Mouse (Mus musculus): ENCODE data around the gene Map3k13.
A peak's percentile ranks its signal among the peaks of the same experiment; 100 is the strongest.

The Map3k13 gene

GRCm38 (mm10) chr16:21854589-21855284 is 60.6 kb downstream of the Map3k13 start:
- DNase-seq = no peak

- no peak for DNase-seq
Measured at GRCm38 (mm10) chr16:21856134-21856533, 62.0 kb downstream of the Map3k13 start.

DNA sequence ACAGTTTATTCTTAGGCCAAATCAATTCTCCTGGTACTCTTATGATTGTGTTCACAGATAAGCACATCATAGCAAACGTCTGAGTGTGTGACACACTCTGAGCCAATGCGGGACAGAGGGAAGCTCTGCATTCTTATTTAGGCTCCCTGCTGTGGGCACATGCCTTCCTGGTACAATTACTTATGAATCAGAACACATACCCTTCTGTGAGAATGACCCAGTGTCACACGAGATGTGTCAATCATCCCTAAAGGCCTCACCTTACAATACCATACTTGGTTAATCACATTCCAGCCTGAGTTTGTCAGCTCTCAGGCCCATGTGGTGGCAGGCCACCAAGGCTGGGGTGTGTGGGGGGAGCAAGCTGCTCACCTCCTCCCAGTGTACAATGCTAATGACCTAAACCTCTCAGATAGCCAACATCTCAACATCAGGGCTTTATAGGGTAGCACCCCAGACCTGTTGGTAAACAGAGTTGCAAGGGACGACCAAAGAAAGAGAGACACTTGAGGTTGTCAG is 63.0 kb downstream of the Map3k13 start:
- no peak for DNase-seq

- DNase-seq = no peak
Measured at GRCm38 (mm10) chr16:21858163-21858562, 64.0 kb downstream of the Map3k13 start.

DNA sequence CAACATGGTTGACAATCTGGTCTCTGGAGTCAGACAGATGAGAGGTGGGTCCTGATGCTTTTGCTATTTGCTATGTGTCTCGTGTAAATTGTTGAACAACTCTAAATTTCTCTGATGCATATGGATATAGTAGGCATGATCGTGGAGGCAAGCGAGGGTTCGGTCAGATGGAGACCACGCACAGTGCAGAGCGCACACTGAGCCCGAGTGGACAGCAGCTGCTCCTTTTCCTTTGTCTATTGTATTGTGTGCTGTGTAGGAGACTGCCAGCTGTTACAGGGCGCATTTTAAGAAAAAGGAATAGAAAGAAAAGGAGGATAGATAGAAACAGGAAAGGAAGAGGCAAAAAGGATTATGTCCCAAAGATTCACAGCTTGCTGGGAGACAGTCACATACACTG is 64.7 kb downstream of the Map3k13 start:
- no peak for DNase-seq

DNA sequence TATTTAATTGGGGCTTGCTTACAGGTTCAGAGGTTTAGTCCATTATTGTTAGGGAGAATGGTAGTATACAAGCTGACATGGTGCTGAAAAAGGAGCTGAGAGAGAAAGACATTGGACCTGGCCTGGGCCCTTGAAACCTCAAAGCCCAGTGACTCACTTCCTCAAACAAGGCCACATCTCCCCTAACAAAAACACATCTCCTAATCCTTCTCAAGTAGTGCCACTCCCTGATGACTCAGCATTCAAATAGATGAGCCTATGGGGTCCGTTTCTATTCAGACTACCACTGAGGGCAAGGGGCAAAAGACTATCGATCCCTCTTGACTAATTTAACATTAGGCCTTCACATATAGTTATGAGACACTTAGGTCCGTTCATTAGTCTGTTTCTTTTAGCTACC is 68.3 kb downstream of the Map3k13 start:
- no peak for DNase-seq

DNA sequence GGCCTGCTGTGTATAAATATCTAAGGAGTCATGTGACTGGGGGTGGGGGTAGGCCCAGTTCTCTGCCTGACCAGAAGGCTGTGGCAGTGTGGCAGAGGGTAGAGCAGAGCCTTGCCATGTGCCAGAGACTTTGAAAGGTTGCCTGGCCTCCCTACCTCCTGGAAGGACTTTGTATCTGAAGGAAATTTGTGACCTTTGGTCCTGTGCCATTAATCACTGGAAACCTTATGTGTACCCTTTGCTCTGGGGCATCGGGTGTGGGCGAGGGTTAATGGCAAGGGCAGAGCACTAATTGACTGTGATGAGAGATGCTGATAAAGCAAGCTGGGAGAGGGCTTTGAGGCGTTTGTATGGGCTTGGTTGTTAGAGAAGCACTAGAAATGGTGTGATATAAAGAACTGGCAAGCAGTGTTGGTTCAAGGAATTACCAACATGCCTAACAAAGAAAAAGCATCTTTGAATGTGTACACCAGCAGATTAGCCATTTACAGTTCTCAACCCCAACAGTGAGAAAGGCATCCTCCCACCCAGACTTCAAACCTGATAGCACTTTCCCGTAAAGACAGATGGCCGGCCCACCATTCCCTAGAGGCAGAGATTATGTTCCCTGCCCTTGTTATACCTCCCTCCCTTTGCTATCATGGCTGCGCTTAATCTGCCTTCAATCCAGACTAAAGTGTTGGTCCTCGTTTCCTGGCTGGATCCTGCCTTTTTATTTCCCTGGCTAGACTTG is 71.3 kb downstream of the Map3k13 start:
- DNase-seq = no peak

- DNase-seq = no peak
Measured at GRCm38 (mm10) chr16:21865983-21866575, 71.9 kb downstream of the Map3k13 start.

DNA sequence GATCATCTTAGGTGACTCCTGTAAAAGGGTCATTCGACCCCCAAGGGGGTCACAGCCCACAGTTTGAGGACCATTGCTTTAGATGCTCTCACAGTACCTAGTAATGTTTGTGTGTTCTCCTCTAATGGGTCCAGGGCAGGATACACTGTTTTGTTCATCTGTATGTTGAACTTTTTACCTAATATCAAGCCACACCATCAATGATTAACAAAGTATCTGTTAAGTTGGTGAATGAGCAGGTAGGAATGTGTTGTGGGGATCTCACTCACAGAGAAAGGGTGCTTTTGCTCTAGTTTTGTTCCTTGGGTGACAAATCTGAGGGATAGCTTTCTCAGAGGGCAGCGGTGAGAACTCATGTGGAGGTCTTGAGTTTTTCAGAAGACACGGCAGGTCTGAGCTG is 73.6 kb downstream of the Map3k13 start:
- DNase-seq = no peak

GRCm38 (mm10) chr16:21868651-21869050 is 74.5 kb downstream of the Map3k13 start:
- DNase-seq = no peak

GRCm38 (mm10) chr16:21869879-21870278 is 75.7 kb downstream of the Map3k13 start:
- no peak for DNase-seq

DNA sequence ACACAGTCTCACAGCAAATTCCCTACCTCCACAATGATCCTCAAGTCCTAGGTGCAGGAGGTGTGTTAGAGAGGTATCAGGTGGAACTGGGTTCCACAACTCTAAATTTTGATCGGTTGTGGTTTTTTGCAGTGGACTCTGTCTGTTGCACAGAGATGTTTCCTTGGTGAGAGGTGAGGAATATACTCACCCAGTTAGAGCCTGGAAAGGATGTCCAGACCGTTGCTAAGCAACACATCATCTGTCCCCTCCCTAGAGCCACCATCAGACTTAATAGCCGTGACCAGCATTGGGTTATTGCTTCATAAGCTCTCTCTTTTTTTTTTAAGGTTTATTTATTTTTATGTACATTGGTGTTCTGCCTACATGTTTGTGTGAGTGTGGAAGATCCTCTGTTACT is 83.6 kb downstream of the Map3k13 start:
- DNase-seq = no peak

DNA sequence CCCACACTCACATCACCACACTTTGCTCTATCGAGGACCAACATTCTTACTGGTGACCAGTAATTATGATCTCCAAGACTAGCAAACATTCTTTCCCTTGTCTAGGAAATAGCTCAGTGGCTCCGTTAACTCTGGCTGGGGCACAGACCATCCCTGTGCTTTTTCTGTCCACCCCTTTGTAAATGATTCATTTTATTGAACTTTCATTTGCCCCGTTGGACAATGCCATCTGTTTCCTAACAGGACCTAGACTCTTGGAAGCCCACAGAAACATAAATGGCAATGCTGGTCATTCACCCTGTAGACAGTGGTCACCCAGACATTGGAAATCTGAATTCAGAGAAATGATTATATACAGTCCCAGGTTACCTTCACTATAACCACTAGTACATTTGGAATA is 84.7 kb downstream of the Map3k13 start:
- DNase-seq = no peak

DNA sequence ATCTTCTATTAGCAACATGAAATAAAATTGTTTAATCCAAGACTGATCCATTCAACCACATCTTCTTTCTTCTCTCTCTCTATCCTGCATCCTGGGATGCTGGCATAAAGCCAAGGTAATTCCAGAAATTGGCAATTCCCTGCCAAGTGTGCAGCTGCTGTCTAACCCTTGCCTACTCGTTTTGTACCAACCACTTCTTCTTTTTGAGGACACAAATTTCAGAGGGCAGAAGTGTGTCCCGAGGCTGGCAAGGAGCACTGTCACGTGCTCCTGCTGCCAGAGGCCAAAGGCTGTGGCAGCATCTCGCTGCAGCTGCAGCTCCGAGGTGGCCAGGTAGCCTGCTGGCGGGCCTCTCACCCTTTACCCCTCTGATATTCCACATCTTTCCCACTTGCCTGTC is 87.0 kb downstream of the Map3k13 start:
- DNase-seq = peak; percentile 1

DNA sequence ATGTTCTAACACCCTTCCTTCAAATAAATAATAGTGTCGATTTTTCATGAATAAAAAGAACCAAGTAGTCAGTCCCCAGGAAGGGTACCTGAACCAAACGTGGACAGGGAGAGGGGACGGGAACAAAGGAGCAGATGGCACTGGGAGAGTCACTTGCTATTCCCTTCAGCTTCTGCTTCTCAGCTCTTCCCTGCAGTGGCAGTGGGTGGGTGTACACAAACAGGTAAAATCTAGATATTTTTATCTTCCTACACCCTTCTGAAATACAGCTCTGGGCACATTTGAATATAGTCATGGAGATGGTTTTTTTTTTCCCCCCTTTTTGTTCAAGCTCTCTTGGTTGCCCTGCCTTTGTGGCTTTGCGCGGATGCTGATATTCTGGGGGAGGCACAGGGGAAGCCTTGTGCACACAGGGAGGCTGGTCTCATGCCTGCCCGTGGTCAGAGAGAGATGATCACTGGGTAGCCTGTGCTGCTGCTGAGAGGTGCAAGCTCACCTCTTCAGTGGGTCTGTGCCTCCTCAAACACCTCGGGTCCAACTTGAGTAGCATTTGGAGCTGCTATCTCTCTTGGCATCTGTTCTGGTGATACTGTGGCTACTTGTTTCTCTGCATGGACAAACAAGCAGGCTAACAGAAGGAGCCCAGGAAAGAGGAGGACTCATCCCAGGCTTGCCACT is 87.6 kb downstream of the Map3k13 start:
- no peak for DNase-seq

DNA sequence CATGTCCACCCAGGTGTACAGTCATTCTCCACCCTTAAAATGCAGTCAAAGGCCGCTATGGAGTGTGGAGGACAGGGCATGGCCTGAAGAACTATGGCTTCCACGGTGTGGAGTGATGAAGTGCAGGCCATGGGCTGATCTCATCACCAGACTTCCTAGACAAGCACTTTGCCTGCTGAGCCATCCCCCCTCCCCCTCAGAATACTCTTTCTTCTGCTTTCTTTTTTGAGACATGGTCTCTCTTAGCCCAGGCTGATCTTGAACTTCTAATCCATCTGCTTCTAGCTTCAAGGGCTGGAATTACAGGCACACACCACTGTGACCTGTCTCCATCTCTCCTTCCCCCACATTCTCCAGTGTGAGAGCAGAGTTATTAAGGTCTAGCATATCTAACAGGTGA is 93.5 kb downstream of the Map3k13 start:
- no peak for DNase-seq

DNA sequence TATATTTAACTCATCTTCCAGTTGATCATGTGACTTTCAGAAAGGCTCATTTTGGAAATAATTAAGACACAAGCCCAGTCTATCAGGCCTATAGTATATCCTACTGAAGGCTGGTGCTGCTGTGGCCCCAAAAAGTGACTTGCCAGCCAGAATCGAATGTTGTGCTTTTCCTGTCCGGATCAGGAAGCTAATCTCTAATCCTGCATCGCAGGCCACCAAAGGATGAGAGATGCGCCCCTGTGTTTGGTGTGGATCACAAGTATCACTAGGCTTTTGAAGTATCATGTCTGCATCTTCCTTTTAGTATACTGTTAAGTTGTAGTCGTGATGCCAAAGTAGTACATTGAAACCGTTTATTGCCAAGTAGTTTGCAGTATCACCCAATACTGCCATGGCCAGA is 99.7 kb downstream of the Map3k13 start:
- no peak for DNase-seq

- no peak for DNase-seq
Measured at GRCm38 (mm10) chr16:21901286-21901685, 107.1 kb downstream of the Map3k13 start.

GRCm38 (mm10) chr16:21904636-21905035 is 110.5 kb downstream of the Map3k13 start:
- no peak for DNase-seq

- DNase-seq = no peak
Measured at GRCm38 (mm10) chr16:21905996-21906395, 111.8 kb downstream of the Map3k13 start.

- DNase-seq = no peak
Measured at GRCm38 (mm10) chr16:21906902-21907301, 112.8 kb downstream of the Map3k13 start.

GRCm38 (mm10) chr16:21908906-21909305 is 114.8 kb downstream of the Map3k13 start:
- peak; percentile 1 for DNase-seq

GRCm38 (mm10) chr16:21913347-21913746 is 119.2 kb downstream of the Map3k13 start:
- DNase-seq = peak; percentile 53

Data from lung, postnatal 36 days (tissue).